Comparison of ENCODE assay signal across 18 mouse cellular contexts in genomic region chr1:128013698-128014386, GRCm38 (mm10).
DNase-seq lines count a peak whose midpoint lies in the region; ATAC-seq lines count a peak whose summit lies in the region.
"Had no signal": no experiment of that assay in that cellular context is flagged by ENCODE, and none has a peak within 500 bp of the region (broad histone marks: within the 10 kb centered on the region; RNA-seq: fewer than 3 reads in every experiment).

No protein-coding gene starts in this region.

- WGBS in lung, embryonic 16.5 days = 42% methylated on average over 4 of the region's 4 CpGs
- WGBS in liver, embryonic 13.5 days (ENCODE audit: insufficient replicate concordance) = 36% methylated on average over 4 of the region's 4 CpGs
- 60% methylated on average over 4 of the region's 4 CpGs for WGBS in macrophage (ENCODE audit: missing documents)
- 80% methylated on average over 4 of the region's 4 CpGs for WGBS in midbrain, embryonic 16.5 days

- DNase-seq in cerebellum, adult 11-12 months = no peak
- DNase-seq in lung, postnatal 14 days = no peak
- no peak for DNase-seq in liver, embryonic 13.5 days
- no peak for DNase-seq in gastrocnemius, postnatal 36 days
- DNase-seq: cerebellum, adult 8-10 months; midbrain, embryonic 14.5 days; right cerebral cortex, postnatal 14 days had no signal

- no peak overlapping the region for H3K27ac ChIP-seq in lung, embryonic 16.5 days (ENCODE audit: low read length)
- H3K27ac ChIP-seq in liver, embryonic 13.5 days = 0 out of 2 replicates have a peak overlapping the region, but pooled peaks have one; percentile 12
- peak overlapping the region; percentile 89 for H3K27ac ChIP-seq in macrophage
- no peak overlapping the region for H3K27ac ChIP-seq in midbrain, embryonic 16.5 days (ENCODE audit: low read length)
- H3K27ac ChIP-seq: embryonic facial prominence, embryonic 15.5 days; heart, embryonic 13.5 days; hindbrain, embryonic 12.5 days; layer of hippocampus, adult 2 months had no signal

- H3K4me2 ChIP-seq in lung, embryonic 16.5 days (ENCODE audit: low read depth, low read length) = no peak overlapping the region
- H3K4me2 ChIP-seq in liver, embryonic 13.5 days = no peak overlapping the region
- no peak overlapping the region for H3K4me2 ChIP-seq in midbrain, embryonic 16.5 days (ENCODE audit: low read length)
- H3K4me2 ChIP-seq: embryonic facial prominence, embryonic 15.5 days; heart, embryonic 13.5 days; hindbrain, embryonic 12.5 days had no signal

- no peak overlapping the region for H3K4me3 ChIP-seq in lung, embryonic 16.5 days (ENCODE audit: low read length)
- H3K4me3 ChIP-seq in liver, embryonic 13.5 days (replicated peaks) = no peak overlapping the region
- H3K4me3 ChIP-seq in macrophage (ENCODE audit: inconsistent target) = no peak overlapping the region
- no peak overlapping the region for H3K4me3 ChIP-seq in midbrain, embryonic 16.5 days (ENCODE audit: low read depth, low read length)
- H3K4me3 ChIP-seq: embryonic facial prominence, embryonic 15.5 days; heart, embryonic 13.5 days; hindbrain, embryonic 12.5 days; layer of hippocampus, adult 2 months had no signal

- no peaks in the 10 kb centered on the region for H3K27me3 ChIP-seq in lung, embryonic 16.5 days (ENCODE audit: control insufficient read depth, insufficient read depth, low read depth, low read length)
- no peaks in the 10 kb centered on the region for H3K27me3 ChIP-seq in liver, embryonic 13.5 days
- no peaks in the 10 kb centered on the region for H3K27me3 ChIP-seq in midbrain, embryonic 16.5 days (ENCODE audit: control insufficient read depth, insufficient read depth, low read depth, low read length)
- H3K27me3 ChIP-seq: CH12.LX; embryonic facial prominence, embryonic 15.5 days; heart, embryonic 13.5 days; hindbrain, embryonic 12.5 days; Patski had no signal

- no peak overlapping the region for H3K9ac ChIP-seq in lung, embryonic 16.5 days (ENCODE audit: low read length)
- H3K9ac ChIP-seq in liver, embryonic 13.5 days = no peak overlapping the region
- no peak overlapping the region for H3K9ac ChIP-seq in midbrain, embryonic 16.5 days (ENCODE audit: low read depth, low read length)
- H3K9ac ChIP-seq: embryonic facial prominence, embryonic 15.5 days; heart, embryonic 13.5 days; hindbrain, embryonic 12.5 days had no signal

- no peaks in the 10 kb centered on the region for H3K36me3 ChIP-seq in lung, embryonic 16.5 days (ENCODE audit: control insufficient read depth, insufficient read depth, low read length)
- H3K36me3 ChIP-seq in liver, embryonic 13.5 days = peaks cover 11% of the 10 kb centered on the region
- no peaks in the 10 kb centered on the region for H3K36me3 ChIP-seq in macrophage (ENCODE audit: inconsistent target)
- no peaks in the 10 kb centered on the region for H3K36me3 ChIP-seq in midbrain, embryonic 16.5 days (ENCODE audit: control insufficient read depth, insufficient read depth, low read length)
- H3K36me3 ChIP-seq: embryonic facial prominence, embryonic 15.5 days; hindbrain, embryonic 12.5 days had no signal

- H3K79me2 ChIP-seq in macrophage (ENCODE audit: inconsistent target) = peaks cover 27% of the 10 kb centered on the region

- peak; percentile 20; the same call in 1 of the 2 replicates for ATAC-seq in cerebellum, adult (ENCODE audit: insufficient number of reproducible peaks, low FRiP score, low TSS enrichment)
- peak; percentile 72 for ATAC-seq in lung, embryonic 16.5 days (ENCODE audit: low read depth)
- peak; percentile 83 for ATAC-seq in liver, embryonic 13.5 days (ENCODE audit: low read depth)
- no peak for ATAC-seq in midbrain, embryonic 16.5 days
- ATAC-seq: forebrain, embryonic 16.5 days; Patski had no signal

- intact Hi-C loops in gastrocnemius, postnatal 36 days (cut with DNase I) = no loop called here

- H3K9me3 ChIP-seq in lung, embryonic 16.5 days (ENCODE audit: control insufficient read depth, low read length) = no peaks in the 10 kb centered on the region
- no peaks in the 10 kb centered on the region for H3K9me3 ChIP-seq in liver, embryonic 13.5 days (replicated peaks)
- H3K9me3 ChIP-seq in midbrain, embryonic 16.5 days (replicated peaks; ENCODE audit: control insufficient read depth, low read length, poor library complexity, severe bottlenecking) = no peaks in the 10 kb centered on the region
- H3K9me3 ChIP-seq: embryonic facial prominence, embryonic 15.5 days; hindbrain, embryonic 12.5 days had no signal

- no peaks in the 10 kb centered on the region for H3K4me1 ChIP-seq in lung, embryonic 16.5 days (replicated peaks; ENCODE audit: control insufficient read depth, insufficient read depth, low read length)
- peaks cover 10% of the 10 kb centered on the region for H3K4me1 ChIP-seq in liver, embryonic 13.5 days (replicated peaks)
- peaks cover 4% of the 10 kb centered on the region for H3K4me1 ChIP-seq in midbrain, embryonic 16.5 days (ENCODE audit: control insufficient read depth, insufficient read depth, low read length)
- H3K4me1 ChIP-seq: embryonic facial prominence, embryonic 15.5 days; hindbrain, embryonic 12.5 days had no signal

Comparison
In these comparisons a context has a peak if more than half of its experiments do, and no peak if none do; other contexts are left out.
1. H3K27ac ChIP-seq: peak in liver, embryonic 13.5 days (single experiment) and macrophage (single experiment); none in lung, embryonic 16.5 days (single experiment) and midbrain, embryonic 16.5 days (single experiment).